Mouse (Mus musculus) stomach, embryonic 16.5 days (tissue): Measurements from ENCODE around the gene Fut7. TPM values are rescaled to one million over a fixed set of nuclear protein-coding genes. Genes with fewer than 3 reads are reported as not detected.
A peak's percentile ranks its signal among the peaks of the same experiment; 100 is the strongest.

Source experiments
- ATAC-seq: fragments of 200-750 bp; cut with Nextera tagmentation; 2 replicates; pipeline ENCODE4 v1.8.0; 2017; ENCODE audit warnings: moderate number of reproducible peaks, moderate TSS enrichment; ENCODE audit not compliant: insufficient read depth, low FRiP score
- H3K27ac ChIP-seq: fragments of 300-500 bp; sonication (generic); 2 replicates; pipeline ENCODE4 v1.5.1; 2014; ENCODE audit warnings: low read length
- H3K27me3 ChIP-seq: fragments of 300-500 bp; sonication (generic); 2 replicates; pipeline ENCODE4 v1.6.1; 2014; ENCODE audit warnings: low read length, control low read depth, mixed read lengths; ENCODE audit not compliant: control insufficient read depth, insufficient read depth
- H3K36me3 ChIP-seq: fragments of 300-500 bp; sonication (generic); 2 replicates; pipeline ENCODE4 v1.6.1; 2014; ENCODE audit warnings: low read length; ENCODE audit not compliant: control insufficient read depth, insufficient read depth
- H3K4me1 ChIP-seq: fragments of 300-500 bp; sonication (generic); 2 replicates; pipeline ENCODE4 v1.6.1; 2014; ENCODE audit warnings: low read length, control low read depth, mixed read lengths; ENCODE audit not compliant: control insufficient read depth, insufficient read depth
- H3K4me2 ChIP-seq: fragments of 300-500 bp; sonication (generic); 2 replicates; pipeline ENCODE4 v1.6.1; 2014; ENCODE audit warnings: low read depth, low read length, mixed read lengths
- H3K4me3 ChIP-seq: fragments of 300-500 bp; sonication (generic); replicated peaks from 2 replicates; pipeline ENCODE4 v1.5.1; 2014; ENCODE audit warnings: mild to moderate bottlenecking, low read length
- H3K9ac ChIP-seq: fragments of 300-500 bp; sonication (generic); 2 replicates; pipeline ENCODE4 v1.6.1; 2014; ENCODE audit warnings: low read length
- H3K9me3 ChIP-seq: fragments of 300-500 bp; sonication (generic); replicated peaks from 2 replicates; pipeline ENCODE4 v1.6.1; 2016; ENCODE audit warnings: low read length, control low read depth; ENCODE audit not compliant: control insufficient read depth
- WGBS: fragments of 180-500 bp; shearing (Covaris S2); extraction: QIAGEN DNeasy Blood & Tissue Kit; methylation state at CpG from one replicate; pipeline ENCODE4 v1.1.7; 2014; 5-methylcytosine and 5-hydroxymethylcytosine counted together
- polyA plus RNA-seq: library from polyadenylated mRNA; unstranded; fragments of >200 nt; fragmentation: Nextera tagmentation; extraction: Ambion mirVana; gene quantifications from 2 replicates; pipeline ENCODE4 v1.2.1, GENCODE M21; 2015

Fut7 gene
- polyA plus RNA-seq, 1 experiment from 2014 or later = 0.19 TPM

GRCm38 (mm10) chr2:25430395-25431233, 7.5 kb downstream of the Fut7 start:
- Histone ChIP-seq H3K4me2 (no peak overlapping the region), H3K9ac (0 out of 2 replicates have a peak overlapping the region, but pooled peaks have one; percentile 26), H3K4me1 (no peaks in the 10 kb centered on the region), H3K9me3 (no peaks in the 10 kb centered on the region), H3K27me3 (peaks cover 8% of the 10 kb centered on the region; the same call in 1 of the 2 replicates), H3K4me3 (no peak overlapping the region), H3K27ac (no peak overlapping the region), H3K36me3 (no peaks in the 10 kb centered on the region)
- no peak for ATAC-seq
- WGBS = 74% methylated on average over 17 of the region's 17 CpGs

DNA sequence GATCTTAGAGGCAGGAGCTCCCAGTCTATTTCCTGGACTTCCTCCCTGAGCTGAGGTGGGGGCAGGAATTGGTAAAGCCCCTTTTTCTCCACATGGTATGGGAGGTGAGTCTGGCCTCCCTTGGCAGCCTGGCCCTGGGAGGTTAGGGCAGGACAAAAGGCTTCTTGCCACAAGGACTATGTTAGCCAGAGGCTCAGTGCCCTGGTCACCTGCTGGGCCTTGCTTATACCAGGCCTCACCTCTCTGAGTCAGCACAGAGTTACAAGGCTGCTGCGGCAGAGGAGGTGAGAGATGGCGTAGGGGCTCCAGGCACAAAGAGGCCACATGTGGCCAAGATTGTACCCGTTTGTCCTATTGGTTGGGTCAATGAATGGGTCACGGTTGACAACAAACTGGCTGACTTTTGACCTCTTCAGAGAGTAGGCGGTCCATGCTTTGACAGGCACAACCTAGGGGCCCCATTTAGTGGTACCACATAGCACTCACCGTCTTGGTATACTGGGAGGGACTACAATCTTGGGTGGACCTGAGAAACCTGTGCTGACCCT, 8.3 kb downstream of the Fut7 start:
- Histone ChIP-seq H3K4me2 (no peak overlapping the region), H3K27ac (no peak overlapping the region)
- 77% methylated on average over 6 of the region's 6 CpGs for WGBS

GRCm38 (mm10) chr2:25432326-25433098, 9.4 kb downstream of the Fut7 start:
- H3K9me3 ChIP-seq = no peaks in the 10 kb centered on the region
- 0 out of 2 replicates have a peak, but pooled peaks cover 3% of the 10 kb centered on the region for H3K27me3 ChIP-seq
- no peak overlapping the region for H3K4me3 ChIP-seq
- no peaks in the 10 kb centered on the region for H3K36me3 ChIP-seq
- no peak overlapping the region for H3K9ac ChIP-seq
- no peaks in the 10 kb centered on the region for H3K4me1 ChIP-seq
- no peak for ATAC-seq
- no peak overlapping the region for H3K27ac ChIP-seq
- 79% methylated on average over 11 of the region's 11 CpGs for WGBS
- H3K4me2 ChIP-seq = no peak overlapping the region

More for the DNA sequence above, 8.3 kb downstream of the Fut7 start:
- no peaks in the 10 kb centered on the region for H3K9me3 ChIP-seq
- H3K27me3 ChIP-seq = 0 out of 2 replicates have a peak, but pooled peaks cover 3% of the 10 kb centered on the region
- 0 out of 2 replicates have a peak overlapping the region, but pooled peaks have one; percentile 26 for H3K9ac ChIP-seq
- ATAC-seq = no peak
- no peaks in the 10 kb centered on the region for H3K36me3 ChIP-seq
- no peaks in the 10 kb centered on the region for H3K4me1 ChIP-seq
- no peak overlapping the region for H3K4me3 ChIP-seq

- no peak overlapping the region for H3K4me2 ChIP-seq
- no peaks in the 10 kb centered on the region for H3K9me3 ChIP-seq
- no peak for ATAC-seq
- no peaks in the 10 kb centered on the region for H3K36me3 ChIP-seq
- 83% methylated on average over 17 of the region's 17 CpGs for WGBS
- H3K4me1 ChIP-seq = no peaks in the 10 kb centered on the region
- no peak overlapping the region for H3K9ac ChIP-seq
- 0 out of 2 replicates have a peak, but pooled peaks cover 3% of the 10 kb centered on the region for H3K27me3 ChIP-seq
- no peak overlapping the region for H3K4me3 ChIP-seq
- H3K27ac ChIP-seq = no peak overlapping the region
Observed at GRCm38 (mm10) chr2:25433101-25433500, 10.0 kb downstream of the Fut7 start.

- no peak overlapping the region for H3K27ac ChIP-seq
- ATAC-seq = no peak
- H3K4me2 ChIP-seq = no peak overlapping the region
- no peak overlapping the region for H3K4me3 ChIP-seq
- no peaks in the 10 kb centered on the region for H3K36me3 ChIP-seq
- WGBS = 87% methylated on average over 8 of the region's 8 CpGs
- no peaks in the 10 kb centered on the region for H3K9me3 ChIP-seq
- H3K27me3 ChIP-seq = 0 out of 2 replicates have a peak, but pooled peaks cover 3% of the 10 kb centered on the region
- no peaks in the 10 kb centered on the region for H3K4me1 ChIP-seq
- H3K9ac ChIP-seq = no peak overlapping the region
Observed at GRCm38 (mm10) chr2:25434292-25434691, 11.2 kb downstream of the Fut7 start.

DNA sequence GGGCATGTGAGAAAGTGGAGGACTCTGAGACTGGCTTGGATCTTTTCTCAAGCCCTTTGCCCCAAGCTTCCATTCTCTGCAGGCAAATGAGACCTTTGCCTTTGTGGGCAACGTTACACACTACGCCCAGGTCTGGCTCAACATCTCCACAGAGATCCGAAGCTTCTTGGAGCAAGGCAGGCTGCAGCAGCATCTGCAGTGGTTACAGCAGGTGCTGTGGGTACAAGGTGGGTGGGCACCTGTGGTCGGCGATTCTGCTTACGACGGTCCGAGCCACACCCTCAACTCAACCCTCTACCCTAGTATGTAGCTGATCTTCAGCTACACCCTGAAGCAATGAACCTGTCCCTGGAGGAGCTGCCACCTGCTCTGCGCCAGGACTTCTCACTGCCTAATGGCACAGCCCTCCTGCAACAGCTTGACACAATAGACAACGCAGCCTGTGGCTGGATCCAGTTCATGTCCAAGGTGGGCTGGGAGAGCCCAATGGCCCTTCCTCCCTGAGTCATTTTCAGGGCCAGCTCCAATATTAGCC, 13.3 kb downstream of the Fut7 start:
- no peak overlapping the region for H3K4me2 ChIP-seq
- no peaks in the 10 kb centered on the region for H3K27me3 ChIP-seq
- no peak overlapping the region for H3K4me3 ChIP-seq
- H3K4me1 ChIP-seq = no peaks in the 10 kb centered on the region
- no peak overlapping the region for H3K9ac ChIP-seq
- H3K9me3 ChIP-seq = no peaks in the 10 kb centered on the region
- WGBS = 90% methylated on average over 10 of the region's 10 CpGs
- H3K27ac ChIP-seq = no peak overlapping the region
- ATAC-seq = no peak
- no peaks in the 10 kb centered on the region for H3K36me3 ChIP-seq

- Histone ChIP-seq H3K4me2 (no peak overlapping the region), H3K9ac (no peak overlapping the region), H3K4me3 (no peak overlapping the region), H3K27me3 (no peaks in the 10 kb centered on the region), H3K27ac (no peak overlapping the region), H3K9me3 (no peaks in the 10 kb centered on the region), H3K4me1 (no peaks in the 10 kb centered on the region), H3K36me3 (no peaks in the 10 kb centered on the region)
- ATAC-seq = no peak
- 86% methylated on average over 20 of the region's 20 CpGs for WGBS
Observed at GRCm38 (mm10) chr2:25441067-25441466, 18.0 kb downstream of the Fut7 start.

DNA sequence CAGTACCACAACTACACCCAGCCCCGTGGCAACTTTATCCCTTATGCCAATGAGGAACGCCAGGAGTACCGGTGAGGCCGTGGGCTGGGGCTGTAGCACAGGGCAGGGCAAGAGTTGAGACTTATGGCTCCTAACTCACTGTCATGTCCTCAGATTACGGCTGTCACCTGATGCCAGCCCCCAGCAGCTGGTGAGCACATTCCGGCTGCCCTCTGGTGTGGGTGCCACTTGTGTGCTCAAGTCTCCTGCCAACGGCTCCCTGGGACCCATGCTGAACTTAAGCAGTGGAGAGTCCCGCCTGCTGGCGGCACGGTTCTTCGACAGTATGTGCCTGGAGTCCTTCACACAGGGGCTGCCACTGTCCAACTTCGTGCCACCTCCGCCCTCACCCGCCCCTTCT, 19.6 kb downstream of the Fut7 start:
- Histone ChIP-seq H3K9me3 (no peaks in the 10 kb centered on the region), H3K36me3 (no peaks in the 10 kb centered on the region), H3K27me3 (no peaks in the 10 kb centered on the region), H3K4me2 (no peak overlapping the region), H3K9ac (no peak overlapping the region; the same call in 1 of the 2 replicates), H3K27ac (no peak overlapping the region), H3K4me3 (no peak overlapping the region), H3K4me1 (no peaks in the 10 kb centered on the region)
- no peak for ATAC-seq
- 89% methylated on average over 14 of the region's 14 CpGs for WGBS
